Mouse (Mus musculus) lung, postnatal 0 days (tissue): ENCODE data around the gene Prph. TPM values are rescaled to one million over a fixed set of nuclear protein-coding genes. Genes with fewer than 3 reads are reported as not detected.

Experiments
- ATAC-seq: fragments of 200-750 bp; cut with Nextera tagmentation; 2 replicates; pipeline ENCODE4 v1.8.0; 2017; ENCODE audit warnings: moderate library complexity
- DNase-seq: peaks from one replicate; pipeline ENCODE4 v3.0.0-alpha.2; 2016; ENCODE audit warnings: low spot score
- H3K27ac ChIP-seq: fragments of 300-500 bp; sonication (generic); 2 replicates; pipeline ENCODE4 v1.5.1; 2014; ENCODE audit warnings: antibody characterized with exemption, mild to moderate bottlenecking, low read length, mixed read lengths
- H3K27me3 ChIP-seq: fragments of 300-500 bp; sonication (generic); replicated peaks from 2 replicates; pipeline ENCODE4 v1.6.1; 2014; ENCODE audit warnings: low read length, mixed read lengths; ENCODE audit not compliant: insufficient read depth
- H3K36me3 ChIP-seq: fragments of 300-500 bp; sonication (generic); 2 replicates; pipeline ENCODE4 v1.6.1; 2014; ENCODE audit warnings: low read length, mixed read lengths; ENCODE audit not compliant: insufficient read depth
- H3K4me1 ChIP-seq: fragments of 300-500 bp; sonication (generic); 2 replicates; pipeline ENCODE4 v1.6.1; 2014; ENCODE audit warnings: antibody characterized with exemption, low read depth, low read length, mixed read lengths; ENCODE audit not compliant: insufficient read depth
- H3K4me2 ChIP-seq: fragments of 300-500 bp; sonication (generic); replicated peaks from 2 replicates; pipeline ENCODE4 v1.6.1; 2014; ENCODE audit warnings: low read depth, mild to moderate bottlenecking, low read length, moderate library complexity, mixed read lengths
- H3K4me3 ChIP-seq: fragments of 300-500 bp; sonication (generic); 2 replicates; pipeline ENCODE4 v1.5.1; 2014; ENCODE audit warnings: low read depth, low read length
- H3K9ac ChIP-seq: fragments of 300-500 bp; sonication (generic); replicated peaks from 2 replicates; pipeline ENCODE4 v1.6.1; 2014; ENCODE audit warnings: low read depth, mild to moderate bottlenecking
- H3K9me3 ChIP-seq: fragments of 300-500 bp; sonication (generic); 2 replicates; pipeline ENCODE4 v1.6.1; 2016; ENCODE audit warnings: low read length, mixed read lengths
- CTCF ChIP-seq: IDR thresholded peaks from 2 replicates; pipeline ENCODE4 v1.5.1; 2016; ENCODE audit warnings: antibody characterized with exemption, mild to moderate bottlenecking
- EP300 ChIP-seq: IDR thresholded peaks from 2 replicates; pipeline ENCODE4 v1.6.1; 2016; ENCODE audit warnings: antibody characterized with exemption, mild to moderate bottlenecking, control low read depth
- WGBS: fragments of 180-500 bp; shearing (Covaris S2); extraction: QIAGEN DNeasy Blood & Tissue Kit; methylation state at CpG from one replicate; pipeline ENCODE4 v1.1.7; 2014; 5-methylcytosine and 5-hydroxymethylcytosine counted together
- polyA plus RNA-seq: library from polyadenylated mRNA; unstranded; fragments of >200 nt; fragmentation: Nextera tagmentation; extraction: Ambion mirVana; gene quantifications from 2 replicates; pipeline ENCODE4 v1.2.1, GENCODE M21; 2015

The Prph gene
- polyA plus RNA-seq, 1 experiment from 2014 or later = 0.42 TPM

GRCm38 (mm10) chr15:99018630-99019029, 36.3 kb upstream of the Prph start:
- no peaks in the 10 kb centered on the region for H3K9me3 ChIP-seq
- H3K27me3 ChIP-seq = no peaks in the 10 kb centered on the region
- H3K36me3 ChIP-seq = no peaks in the 10 kb centered on the region
- ATAC-seq = no peak
- DNase-seq = no peak
- H3K9ac ChIP-seq = no peak overlapping the region
- H3K4me3 ChIP-seq = no peak overlapping the region
- H3K4me2 ChIP-seq = no peak overlapping the region
- TF ChIP-seq EP300 (no peak), CTCF (no peak)
- H3K27ac ChIP-seq = no peak overlapping the region
- 80% methylated on average over 4 of the region's 4 CpGs for WGBS
- H3K4me1 ChIP-seq = no peaks in the 10 kb centered on the region

- TF ChIP-seq CTCF (no peak), EP300 (no peak)
- H3K4me1 ChIP-seq = no peaks in the 10 kb centered on the region
- H3K9me3 ChIP-seq = no peaks in the 10 kb centered on the region
- no peaks in the 10 kb centered on the region for H3K36me3 ChIP-seq
- H3K27ac ChIP-seq = no peak overlapping the region
- WGBS = 58% methylated on average over 8 of the region's 8 CpGs
- no peak overlapping the region for H3K4me3 ChIP-seq
- ATAC-seq = no peak
- 0 out of 2 replicates have a peak overlapping the region, but pooled peaks have one; percentile 15 for H3K4me2 ChIP-seq
- no peaks in the 10 kb centered on the region for H3K27me3 ChIP-seq
- no peak overlapping the region for H3K9ac ChIP-seq
- DNase-seq = no peak
Measured at GRCm38 (mm10) chr15:99019436-99019835, 35.5 kb upstream of the Prph start.

DNA sequence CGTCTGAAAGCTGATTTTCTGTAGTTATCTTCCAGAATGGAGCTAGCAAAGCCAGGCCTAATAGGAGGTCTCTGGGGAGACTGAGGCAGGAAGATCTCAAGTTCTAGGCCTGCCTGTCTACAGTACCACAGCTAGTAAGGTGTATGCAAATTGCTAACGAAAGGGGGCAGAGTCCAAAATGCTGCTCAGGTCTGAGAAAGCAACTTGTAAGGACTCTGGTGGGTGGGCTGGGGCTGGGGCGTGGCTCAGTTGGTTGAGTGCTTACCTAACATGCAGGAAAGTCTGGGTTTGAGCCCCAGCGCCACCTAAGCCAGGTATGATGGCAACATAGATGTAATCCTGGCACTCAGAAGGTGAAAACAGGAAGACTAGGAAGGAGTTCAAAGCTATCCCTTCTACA, 34.8 kb upstream of the Prph start:
- H3K36me3 ChIP-seq = no peaks in the 10 kb centered on the region
- WGBS = 90% methylated on average over 4 of the region's 4 CpGs
- ATAC-seq = no peak

DNA sequence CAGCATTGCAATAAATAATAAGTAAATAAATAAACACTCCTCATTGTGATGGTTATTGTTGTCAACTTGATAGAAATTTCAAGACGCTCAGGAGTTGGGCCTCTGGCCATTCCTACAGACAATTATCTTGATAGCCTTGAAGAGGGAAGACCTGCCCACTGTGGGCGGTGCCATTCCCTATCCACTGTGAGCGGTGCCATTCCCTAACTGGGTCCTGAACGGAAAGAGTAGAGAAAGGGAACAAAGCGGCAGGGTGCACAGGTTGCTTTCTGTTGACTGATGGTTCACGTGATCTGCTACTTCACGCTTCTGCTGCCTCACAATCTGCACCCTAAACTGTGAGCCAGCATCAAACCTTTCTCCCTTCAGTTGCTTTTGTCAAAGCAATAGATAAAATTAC, 33.7 kb upstream of the Prph start:
- H3K9me3 ChIP-seq = no peaks in the 10 kb centered on the region
- ATAC-seq (no peak), DNase-seq (no peak)
- no peak overlapping the region for H3K4me3 ChIP-seq
- H3K36me3 ChIP-seq = no peaks in the 10 kb centered on the region
- no peaks in the 10 kb centered on the region for H3K4me1 ChIP-seq
- H3K9ac ChIP-seq = no peak overlapping the region
- TF ChIP-seq CTCF (no peak), EP300 (no peak)
- H3K27ac ChIP-seq = no peak overlapping the region
- WGBS = 98% methylated on average over 7 of the region's 7 CpGs
- H3K27me3 ChIP-seq = no peaks in the 10 kb centered on the region
- no peak overlapping the region for H3K4me2 ChIP-seq

More for the DNA sequence above, 34.8 kb upstream of the Prph start:
- DNase-seq = no peak
- Histone ChIP-seq H3K4me3 (no peak overlapping the region), H3K27me3 (no peaks in the 10 kb centered on the region), H3K9ac (no peak overlapping the region), H3K27ac (no peak overlapping the region), H3K4me2 (no peak overlapping the region), H3K4me1 (no peaks in the 10 kb centered on the region), H3K9me3 (no peaks in the 10 kb centered on the region)
- TF ChIP-seq EP300 = no peak
- TF ChIP-seq CTCF = no peak

- ATAC-seq (no peak), DNase-seq (peak; percentile 86)
- TF ChIP-seq EP300 = no peak
- peak; percentile 81 for TF ChIP-seq CTCF
- Histone ChIP-seq H3K4me3 (no peak overlapping the region), H3K27me3 (no peaks in the 10 kb centered on the region), H3K9me3 (no peaks in the 10 kb centered on the region), H3K4me2 (no peak overlapping the region), H3K9ac (no peak overlapping the region), H3K36me3 (no peaks in the 10 kb centered on the region), H3K27ac (no peak overlapping the region), H3K4me1 (peaks cover 5% of the 10 kb centered on the region; the same call in 1 of the 2 replicates)
- WGBS = 16% methylated on average over 7 of the region's 8 CpGs
Measured at GRCm38 (mm10) chr15:99024668-99025314, 30.2 kb upstream of the Prph start.

GRCm38 (mm10) chr15:99025414-99025813, 29.6 kb upstream of the Prph start:
- Histone ChIP-seq H3K27me3 (no peaks in the 10 kb centered on the region), H3K9me3 (no peaks in the 10 kb centered on the region), H3K4me2 (no peak overlapping the region), H3K4me1 (peaks cover 5% of the 10 kb centered on the region; the same call in 1 of the 2 replicates), H3K27ac (no peak overlapping the region), H3K9ac (no peak overlapping the region), H3K4me3 (no peak overlapping the region), H3K36me3 (no peaks in the 10 kb centered on the region)
- DNase-seq = no peak
- TF ChIP-seq EP300 (no peak), CTCF (no peak)
- 69% methylated on average over 13 of the region's 13 CpGs for WGBS
- no peak for ATAC-seq

GRCm38 (mm10) chr15:99026259-99026658, 28.7 kb upstream of the Prph start:
- TF ChIP-seq CTCF (peak; percentile 70), EP300 (no peak)
- Histone ChIP-seq H3K4me1 (peaks cover 7% of the 10 kb centered on the region; the same call in 1 of the 2 replicates), H3K36me3 (no peaks in the 10 kb centered on the region), H3K27me3 (no peaks in the 10 kb centered on the region), H3K9ac (no peak overlapping the region), H3K27ac (no peak overlapping the region), H3K9me3 (no peaks in the 10 kb centered on the region), H3K4me3 (no peak overlapping the region), H3K4me2 (no peak overlapping the region)
- 54% methylated on average over 4 of the region's 4 CpGs for WGBS
- peak; percentile 54 for DNase-seq
- ATAC-seq = no peak
